Mouse (Mus musculus): Measurements from ENCODE around the gene Gprc5c. TPM values are rescaled to one million over a fixed set of nuclear protein-coding genes. Genes with fewer than 3 reads are reported as not detected.

The Gprc5c gene
- total RNA-seq, 2 experiments from 2014 or later = 11.9 to 12.1 TPM

GRCm38 (mm10) chr11:114914978-114915377 lies 64.0 kb downstream of the Gprc5c start:
- DNase-seq = no peak

- DNase-seq = no peak
Observed at GRCm38 (mm10) chr11:114917120-114917519, 66.2 kb downstream of the Gprc5c start.

Other genes with a start within 250 kb of the Gprc5c start
- gene Rpl38, start 182.6 kb upstream of the Gprc5c start, total RNA-seq (2021) = 100 to 1,000 TPM; 922 to 952 TPM
- gene Ttyh2, start 175.7 kb upstream of the Gprc5c start, total RNA-seq (2021) = 10 to 100 TPM; 27.4 to 27.7 TPM
- gene Dnaic2, start 123.7 kb upstream of the Gprc5c start, total RNA-seq (2021) = under 1 TPM; 0.79 to 0.88 TPM
- under 1 TPM; 0.26 to 0.81 TPM for gene Kif19a, start 85.8 kb upstream of the Gprc5c start, total RNA-seq (2021)
- gene Btbd17, start 55.2 kb upstream of the Gprc5c start, total RNA-seq (2021) = under 1 TPM; 0.17 to 0.25 TPM
- gene Gpr142, start 52.2 kb upstream of the Gprc5c start, total RNA-seq (2021) = not detected
- under 1 TPM; 0.79 to 0.83 TPM for gene Cd300a, start 38.9 kb downstream of the Gprc5c start, total RNA-seq (2021)
- under 1 TPM; 0.19 to 0.32 TPM for gene Cd300lb, start 83.2 kb downstream of the Gprc5c start, total RNA-seq (2021)
- gene Cd300c, start 118.0 kb downstream of the Gprc5c start, total RNA-seq (2021) = not detected
- gene Cd300ld, start 138.8 kb downstream of the Gprc5c start, total RNA-seq (2021) = under 1 TPM; 0.29 to 0.41 TPM
- 1 to 10 TPM in 1 of 2 experiments, under 1 TPM in 1; 0.97 to 1.1 TPM for gene Cd300c2, start 150.7 kb downstream of the Gprc5c start, total RNA-seq (2021)
- gene Cd300ld2, start 165.0 kb downstream of the Gprc5c start, total RNA-seq (2021) = not detected
- not detected for gene Cd300ld4, start 175.9 kb downstream of the Gprc5c start, total RNA-seq (2021)
- gene Cd300ld5, start 186.6 kb downstream of the Gprc5c start, total RNA-seq (2021) = under 1 TPM in 1 of 2 experiments, not detected in 1; 0.79 TPM
- gene Cd300ld3, start 197.3 kb downstream of the Gprc5c start, total RNA-seq (2021) = 1 to 10 TPM; 1.6 to 2.2 TPM
- gene Cd300e, start 211.0 kb downstream of the Gprc5c start, total RNA-seq (2021) = under 1 TPM in 1 of 2 experiments, not detected in 1; 0.11 TPM
- gene Rab37, start 240.3 kb downstream of the Gprc5c start, total RNA-seq (2021) = 1 to 10 TPM; 1.0 to 1.1 TPM

Measured in heart, postnatal 4 days (tissue).